Mouse (Mus musculus): ENCODE measurements at regions not wholly inside any gene's neighbourhood (a gene's known extent, or its start where the extent isn't known, plus 50 kb on each side); places are given as distances from the start of the nearest gene placed in this dataset.
A peak's percentile ranks its signal among the peaks of the same experiment; 100 is the strongest.

DNA sequence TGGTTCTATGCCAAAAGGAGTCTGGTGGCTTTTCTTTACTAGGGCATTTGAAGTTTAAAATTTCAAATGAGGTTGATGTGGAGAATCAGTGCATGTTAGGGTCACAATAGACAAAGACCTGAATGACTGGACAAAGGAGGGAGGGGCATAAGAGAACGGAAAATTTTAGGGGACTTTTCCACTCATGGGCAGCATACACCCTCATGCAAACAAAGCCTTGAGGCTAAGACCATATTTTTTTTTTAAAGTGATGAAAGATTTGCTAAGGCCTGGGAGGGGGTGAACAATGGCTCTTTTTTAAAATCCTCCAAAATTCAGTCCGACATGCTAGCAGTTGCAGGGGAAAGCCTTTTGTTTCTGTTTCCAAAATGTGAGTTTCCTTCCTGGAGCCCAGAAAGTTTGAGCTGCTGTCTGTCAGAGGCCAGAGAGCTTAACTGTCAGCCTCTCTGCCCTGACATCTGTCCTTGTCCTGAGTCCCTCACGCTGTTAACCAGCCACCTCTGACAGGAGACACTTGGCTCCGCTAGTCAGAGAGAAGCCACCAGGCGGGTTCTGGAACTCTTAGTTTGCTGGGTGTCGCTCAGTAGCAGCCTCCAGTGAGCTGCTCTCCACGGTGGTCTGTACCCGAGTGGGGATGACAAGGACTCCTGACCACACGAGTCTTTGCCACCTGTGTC is 92.3 kb downstream of the 1700020N01Rik start:
- WGBS = 35% methylated on average over 9 of the region's 9 CpGs
- H3K9me3 ChIP-seq (ENCODE audit: control insufficient read depth, low read length) = no peaks in the 10 kb centered on the region
- H3K9ac ChIP-seq (ENCODE audit: low read depth, low read length) = no peak overlapping the region
- DNase-seq (ENCODE audit: low spot score) = no peak
- H3K27me3 ChIP-seq (replicated peaks; ENCODE audit: control insufficient read depth, insufficient read depth, low read length) = no peaks in the 10 kb centered on the region
- peak; percentile 34; the same call in 1 of the 2 replicates for ATAC-seq (replicated peaks; ENCODE audit: low FRiP score)
- H3K4me1 ChIP-seq (replicated peaks; ENCODE audit: control insufficient read depth, insufficient read depth, low read length) = peaks cover 17% of the 10 kb centered on the region
- 0 out of 2 replicates have a peak overlapping the region, but pooled peaks have one; percentile 42 for H3K27ac ChIP-seq (ENCODE audit: low read depth, low read length)
- no peak overlapping the region for H3K4me2 ChIP-seq
- no peaks in the 10 kb centered on the region for H3K36me3 ChIP-seq (ENCODE audit: control insufficient read depth, insufficient read depth, low read length)
- H3K4me3 ChIP-seq (ENCODE audit: low read depth, low read length) = no peak overlapping the region

DNA sequence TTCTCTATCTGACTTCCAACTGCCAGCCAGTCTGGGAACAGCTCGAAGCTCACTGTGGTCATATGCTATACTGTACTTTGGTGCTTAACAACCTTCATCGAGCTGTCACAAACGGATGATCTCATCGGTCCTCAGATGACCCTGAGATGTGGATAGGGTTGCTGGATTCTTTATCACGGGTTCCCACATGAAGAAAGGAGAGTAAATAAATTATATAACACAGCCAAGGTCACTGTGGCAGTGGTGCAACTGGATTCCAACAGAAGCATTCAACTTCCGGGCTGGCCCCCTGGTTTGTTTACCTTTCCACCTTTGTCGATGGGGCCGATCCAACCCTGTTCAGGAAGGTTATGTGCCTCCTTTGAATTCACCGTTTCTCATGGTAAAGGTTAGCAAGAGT is 93.1 kb downstream of the 1700020N01Rik start:
- Histone ChIP-seq H3K36me3 (ENCODE audit: control insufficient read depth, insufficient read depth, low read length) (no peaks in the 10 kb centered on the region), H3K27me3 (replicated peaks; ENCODE audit: control insufficient read depth, insufficient read depth, low read length) (no peaks in the 10 kb centered on the region), H3K4me2 (no peak overlapping the region), H3K9me3 (ENCODE audit: control insufficient read depth, low read length) (no peaks in the 10 kb centered on the region), H3K27ac (ENCODE audit: low read depth, low read length) (no peak overlapping the region), H3K4me1 (replicated peaks; ENCODE audit: control insufficient read depth, insufficient read depth, low read length) (peaks cover 20% of the 10 kb centered on the region), H3K4me3 (ENCODE audit: low read depth, low read length) (no peak overlapping the region), H3K9ac (ENCODE audit: low read depth, low read length) (no peak overlapping the region)
- ATAC-seq (replicated peaks; ENCODE audit: low FRiP score) (peak; percentile 75), DNase-seq (ENCODE audit: low spot score) (no peak)
- 57% methylated on average over 9 of the region's 9 CpGs for WGBS

DNA sequence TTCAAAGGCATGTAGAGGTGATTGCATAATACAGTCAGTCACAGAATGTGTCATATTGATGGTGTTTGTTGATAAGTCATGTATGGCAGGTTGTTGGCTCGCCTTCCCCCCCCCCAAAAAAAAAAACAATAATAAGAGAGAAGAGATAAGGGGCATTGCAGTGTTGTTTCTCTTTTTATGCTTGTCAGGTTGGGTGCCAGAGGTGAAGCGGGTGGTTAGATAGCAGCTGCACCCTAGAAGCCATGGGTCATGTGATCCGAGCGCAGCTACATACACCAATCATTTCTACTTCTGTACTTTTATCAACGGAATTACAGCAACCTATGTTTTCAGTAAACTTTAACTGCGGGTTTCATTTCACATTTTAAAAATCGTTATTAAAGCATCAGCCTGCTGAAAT is 94.5 kb downstream of the 1700020N01Rik start:
- 83% methylated on average over 7 of the region's 7 CpGs for WGBS
- Histone ChIP-seq H3K4me2 (no peak overlapping the region), H3K9ac (ENCODE audit: low read depth, low read length) (no peak overlapping the region), H3K27ac (ENCODE audit: low read depth, low read length) (no peak overlapping the region), H3K4me3 (ENCODE audit: low read depth, low read length) (no peak overlapping the region), H3K27me3 (replicated peaks; ENCODE audit: control insufficient read depth, insufficient read depth, low read length) (no peaks in the 10 kb centered on the region), H3K9me3 (ENCODE audit: control insufficient read depth, low read length) (no peaks in the 10 kb centered on the region), H3K36me3 (ENCODE audit: control insufficient read depth, insufficient read depth, low read length) (no peaks in the 10 kb centered on the region), H3K4me1 (replicated peaks; ENCODE audit: control insufficient read depth, insufficient read depth, low read length) (peaks cover 20% of the 10 kb centered on the region)
- ATAC-seq (replicated peaks; ENCODE audit: low FRiP score) (no peak), DNase-seq (ENCODE audit: low spot score) (no peak)

DNA sequence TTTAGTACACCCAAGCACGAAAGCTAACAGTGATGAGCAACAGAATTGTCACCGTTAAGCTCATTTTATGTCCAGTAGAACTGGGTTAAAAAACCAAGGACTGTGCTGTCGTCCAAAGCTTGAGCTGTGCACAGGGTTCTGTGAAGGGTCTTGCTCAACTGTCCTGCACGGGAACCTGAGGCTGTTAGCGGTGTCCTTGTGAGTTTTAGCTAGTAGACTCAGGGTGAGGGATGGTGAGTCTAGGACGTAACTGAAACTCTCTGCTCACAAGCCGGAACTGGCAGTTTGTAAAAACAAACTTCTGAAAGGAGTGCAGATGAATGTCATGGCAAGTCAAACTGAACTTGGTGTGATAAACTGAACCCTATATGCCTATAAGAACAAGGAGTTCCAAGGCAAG is 95.6 kb downstream of the 1700020N01Rik start:
- H3K36me3 ChIP-seq (ENCODE audit: control insufficient read depth, insufficient read depth, low read length) = no peaks in the 10 kb centered on the region
- peaks cover 20% of the 10 kb centered on the region for H3K4me1 ChIP-seq (replicated peaks; ENCODE audit: control insufficient read depth, insufficient read depth, low read length)
- ATAC-seq (replicated peaks; ENCODE audit: low FRiP score) (no peak), DNase-seq (ENCODE audit: low spot score) (no peak)
- no peak overlapping the region for H3K4me2 ChIP-seq
- 72% methylated on average over 7 of the region's 7 CpGs for WGBS
- no peak overlapping the region for H3K4me3 ChIP-seq (ENCODE audit: low read depth, low read length)
- H3K27ac ChIP-seq (ENCODE audit: low read depth, low read length) = no peak overlapping the region
- H3K27me3 ChIP-seq (replicated peaks; ENCODE audit: control insufficient read depth, insufficient read depth, low read length) = no peaks in the 10 kb centered on the region
- H3K9me3 ChIP-seq (ENCODE audit: control insufficient read depth, low read length) = no peaks in the 10 kb centered on the region
- no peak overlapping the region for H3K9ac ChIP-seq (ENCODE audit: low read depth, low read length)

DNA sequence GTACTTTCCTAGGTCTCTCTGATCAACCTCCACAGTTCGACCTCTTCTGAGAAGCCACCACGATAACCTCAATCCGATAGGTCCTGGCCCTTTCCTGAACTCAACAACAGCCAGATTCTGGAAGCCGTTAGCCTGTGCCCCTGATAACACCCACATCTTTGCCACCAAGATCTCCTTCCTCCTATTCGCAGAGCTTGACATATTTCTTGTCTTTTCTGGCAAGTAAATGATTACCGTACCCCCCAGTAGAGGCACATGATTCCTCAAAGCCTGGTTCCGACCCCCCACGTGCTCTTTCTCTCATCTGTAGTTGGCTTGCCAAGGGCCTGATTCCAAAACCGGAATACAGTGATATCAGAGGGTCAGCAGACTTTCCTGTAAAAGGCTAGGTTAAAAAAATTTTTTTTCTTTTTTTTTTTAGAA is 96.9 kb downstream of the 1700020N01Rik start:
- ATAC-seq (replicated peaks; ENCODE audit: low FRiP score) (no peak), DNase-seq (ENCODE audit: low spot score) (no peak)
- WGBS = 41% methylated on average over 9 of the region's 9 CpGs
- no peak overlapping the region for H3K27ac ChIP-seq (ENCODE audit: low read depth, low read length)
- no peak overlapping the region for H3K4me2 ChIP-seq
- no peaks in the 10 kb centered on the region for H3K9me3 ChIP-seq (ENCODE audit: control insufficient read depth, low read length)
- H3K9ac ChIP-seq (ENCODE audit: low read depth, low read length) = no peak overlapping the region
- no peaks in the 10 kb centered on the region for H3K36me3 ChIP-seq (ENCODE audit: control insufficient read depth, insufficient read depth, low read length)
- H3K27me3 ChIP-seq (replicated peaks; ENCODE audit: control insufficient read depth, insufficient read depth, low read length) = no peaks in the 10 kb centered on the region
- H3K4me3 ChIP-seq (ENCODE audit: low read depth, low read length) = no peak overlapping the region
- H3K4me1 ChIP-seq (replicated peaks; ENCODE audit: control insufficient read depth, insufficient read depth, low read length) = peaks cover 20% of the 10 kb centered on the region

DNA sequence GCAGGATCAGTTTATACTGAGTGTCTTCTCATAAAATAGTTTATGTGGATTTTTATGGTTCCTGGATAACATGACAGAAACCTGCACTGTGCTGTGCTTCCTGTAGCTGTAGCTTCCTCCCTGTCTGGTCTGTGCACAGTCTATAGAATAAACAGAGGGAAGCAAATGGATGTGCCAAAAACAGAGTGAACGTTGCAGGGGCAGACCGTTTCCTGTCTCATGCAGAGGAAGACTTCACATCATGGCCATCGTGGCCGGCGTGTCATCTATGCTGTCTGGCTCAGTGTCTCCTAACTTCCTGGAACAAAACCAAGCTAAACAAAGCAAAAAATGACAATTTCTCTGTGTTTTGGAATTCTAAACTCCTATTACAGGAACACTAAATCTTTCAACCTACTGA is 102.2 kb downstream of the 1700020N01Rik start:
- Histone ChIP-seq H3K9me3 (ENCODE audit: control insufficient read depth, low read length) (no peaks in the 10 kb centered on the region), H3K36me3 (ENCODE audit: control insufficient read depth, insufficient read depth, low read length) (no peaks in the 10 kb centered on the region), H3K27ac (ENCODE audit: low read depth, low read length) (no peak overlapping the region), H3K27me3 (replicated peaks; ENCODE audit: control insufficient read depth, insufficient read depth, low read length) (no peaks in the 10 kb centered on the region), H3K9ac (ENCODE audit: low read depth, low read length) (no peak overlapping the region), H3K4me2 (no peak overlapping the region), H3K4me1 (replicated peaks; ENCODE audit: control insufficient read depth, insufficient read depth, low read length) (0 out of 2 replicates have a peak, but pooled peaks cover 3% of the 10 kb centered on the region), H3K4me3 (ENCODE audit: low read depth, low read length) (no peak overlapping the region)
- no peak for DNase-seq (ENCODE audit: low spot score)
- 41% methylated on average over 5 of the region's 5 CpGs for WGBS
- no peak for ATAC-seq (replicated peaks; ENCODE audit: low FRiP score)

DNA sequence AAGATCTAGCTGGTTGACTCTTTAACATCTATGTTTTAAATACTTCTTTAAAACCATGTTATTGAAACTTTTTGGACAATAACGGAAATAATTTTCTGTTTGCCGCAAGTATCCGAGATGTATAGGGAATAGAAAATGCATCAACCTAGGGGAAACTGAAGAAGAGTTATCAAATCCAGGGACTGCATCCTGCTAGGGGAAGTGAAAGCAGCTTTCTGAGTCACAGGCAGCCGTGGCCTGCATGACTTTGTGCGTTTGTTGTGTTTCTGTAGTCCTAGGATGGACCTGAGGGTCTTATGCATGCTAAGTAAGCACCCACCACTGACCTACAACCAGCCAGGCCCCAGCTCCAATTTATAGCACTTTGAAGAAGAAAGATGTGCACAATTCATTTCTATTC is 103.7 kb downstream of the 1700020N01Rik start:
- DNase-seq (ENCODE audit: low spot score) (no peak), ATAC-seq (replicated peaks; ENCODE audit: low FRiP score) (no peak)
- H3K9me3 ChIP-seq (ENCODE audit: control insufficient read depth, low read length) = no peaks in the 10 kb centered on the region
- H3K4me1 ChIP-seq (replicated peaks; ENCODE audit: control insufficient read depth, insufficient read depth, low read length) = no peaks in the 10 kb centered on the region
- H3K4me2 ChIP-seq = no peak overlapping the region
- H3K9ac ChIP-seq (ENCODE audit: low read depth, low read length) = no peak overlapping the region
- H3K27ac ChIP-seq (ENCODE audit: low read depth, low read length) = no peak overlapping the region
- no peaks in the 10 kb centered on the region for H3K36me3 ChIP-seq (ENCODE audit: control insufficient read depth, insufficient read depth, low read length)
- H3K4me3 ChIP-seq (ENCODE audit: low read depth, low read length) = no peak overlapping the region
- 70% methylated on average over 5 of the region's 5 CpGs for WGBS
- H3K27me3 ChIP-seq (replicated peaks; ENCODE audit: control insufficient read depth, insufficient read depth, low read length) = no peaks in the 10 kb centered on the region

DNA sequence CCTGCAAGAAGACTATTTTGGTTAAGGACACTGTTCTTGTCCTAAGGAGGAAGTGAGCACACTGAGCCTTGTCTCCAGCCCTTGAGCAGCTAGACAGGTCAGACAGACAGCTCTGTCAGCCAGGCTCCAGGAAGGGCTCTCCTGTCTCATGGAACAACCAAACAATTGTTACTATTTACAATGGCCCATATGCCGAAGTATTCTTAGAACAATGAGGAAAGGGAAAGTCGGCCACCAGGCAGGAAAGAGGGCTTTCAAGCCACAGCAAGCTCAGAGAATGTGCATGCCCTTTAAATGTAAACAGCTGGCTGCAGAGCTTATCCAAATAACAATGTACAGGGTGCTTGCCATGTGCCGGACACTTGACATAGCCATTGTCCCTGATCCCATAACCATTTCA is 108.6 kb downstream of the 1700020N01Rik start:
- no peaks in the 10 kb centered on the region for H3K9me3 ChIP-seq (ENCODE audit: control insufficient read depth, low read length)
- 37% methylated on average over 3 of the region's 3 CpGs for WGBS
- DNase-seq (ENCODE audit: low spot score) = no peak
- H3K9ac ChIP-seq (ENCODE audit: low read depth, low read length) = no peak overlapping the region
- H3K27me3 ChIP-seq (replicated peaks; ENCODE audit: control insufficient read depth, insufficient read depth, low read length) = no peaks in the 10 kb centered on the region
- no peaks in the 10 kb centered on the region for H3K4me1 ChIP-seq (replicated peaks; ENCODE audit: control insufficient read depth, insufficient read depth, low read length)
- no peak overlapping the region for H3K27ac ChIP-seq (ENCODE audit: low read depth, low read length)
- H3K4me3 ChIP-seq (ENCODE audit: low read depth, low read length) = no peak overlapping the region
- no peaks in the 10 kb centered on the region for H3K36me3 ChIP-seq (ENCODE audit: control insufficient read depth, insufficient read depth, low read length)
- no peak for ATAC-seq (replicated peaks; ENCODE audit: low FRiP score)
- H3K4me2 ChIP-seq = no peak overlapping the region

DNA sequence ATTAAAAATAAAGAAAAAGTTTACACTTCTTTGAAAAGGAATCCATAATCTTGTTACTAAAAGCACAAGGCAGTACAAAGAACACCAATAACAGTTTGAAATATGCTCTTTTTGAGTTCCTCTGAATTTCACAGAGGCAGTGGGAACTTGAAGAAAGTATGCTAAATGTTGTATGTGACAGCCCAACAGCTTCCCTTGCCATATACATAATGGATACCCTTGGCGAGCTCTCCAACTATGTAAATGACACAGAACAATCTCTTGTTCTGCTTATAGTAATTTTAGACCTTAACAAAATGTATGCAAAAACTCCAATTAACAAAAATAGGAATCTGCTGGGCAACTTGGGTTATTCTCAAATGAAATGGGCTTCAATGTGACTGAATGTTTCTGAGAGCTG is 109.2 kb downstream of the 1700020N01Rik start:
- Histone ChIP-seq H3K9ac (ENCODE audit: low read depth, low read length) (no peak overlapping the region), H3K4me3 (ENCODE audit: low read depth, low read length) (no peak overlapping the region), H3K4me1 (replicated peaks; ENCODE audit: control insufficient read depth, insufficient read depth, low read length) (no peaks in the 10 kb centered on the region), H3K4me2 (no peak overlapping the region), H3K36me3 (ENCODE audit: control insufficient read depth, insufficient read depth, low read length) (no peaks in the 10 kb centered on the region), H3K27ac (ENCODE audit: low read depth, low read length) (no peak overlapping the region), H3K27me3 (replicated peaks; ENCODE audit: control insufficient read depth, insufficient read depth, low read length) (no peaks in the 10 kb centered on the region), H3K9me3 (ENCODE audit: control insufficient read depth, low read length) (no peaks in the 10 kb centered on the region)
- no peak for ATAC-seq (replicated peaks; ENCODE audit: low FRiP score)
- DNase-seq (ENCODE audit: low spot score) = no peak
- 64% methylated on average over 1 of the region's 1 CpGs for WGBS
